Comparison of ENCODE assay signal across 18 mouse cellular contexts in genomic region chr12:93705956-93706355, GRCm38 (mm10).
"Had no signal": no experiment of that assay in that cellular context is flagged by ENCODE, and none has a peak within 500 bp of the region (broad histone marks: within the 10 kb centered on the region; RNA-seq: fewer than 3 reads in every experiment).

No protein-coding gene starts in this region.

- H3K4me3 ChIP-seq: kidney, embryonic 15.5 days; limb, embryonic 13.5 days; liver, embryonic 12.5 days; midbrain, embryonic 10.5 days; neural tube, embryonic 12.5 days had no signal

- H3K27ac ChIP-seq: kidney, embryonic 15.5 days; limb, embryonic 13.5 days; liver, embryonic 12.5 days; midbrain, embryonic 10.5 days; neural tube, embryonic 12.5 days had no signal

- DNase-seq: kidney, adult 2 months; kidney, postnatal 25 days; layer of hippocampus, adult 9-11 months; layer of hippocampus, postnatal 36 days; lung, embryonic 14.5 days; lung, postnatal 10 days; lung, postnatal 4 days; midbrain, embryonic 14.5 days; retina, postnatal 1 day; right cerebral cortex, postnatal 4 days; spleen, adult 18-20 months; thymus, adult 2 months; thymus, postnatal 25 days had no signal

- H3K9ac ChIP-seq: kidney, embryonic 15.5 days; limb, embryonic 13.5 days; liver, embryonic 12.5 days; lung, embryonic 14.5 days; neural tube, embryonic 12.5 days had no signal

- H3K27me3 ChIP-seq: kidney, embryonic 15.5 days; limb, embryonic 13.5 days; liver, embryonic 12.5 days; neural tube, embryonic 12.5 days had no signal

- H3K9me3 ChIP-seq: kidney, embryonic 15.5 days; limb, embryonic 13.5 days; liver, embryonic 12.5 days; midbrain, embryonic 10.5 days; neural tube, embryonic 12.5 days had no signal

- H3K4me1 ChIP-seq: kidney, embryonic 15.5 days; limb, embryonic 13.5 days; liver, embryonic 12.5 days; midbrain, embryonic 10.5 days; neural tube, embryonic 12.5 days had no signal

- H3K36me3 ChIP-seq: kidney, embryonic 15.5 days; limb, embryonic 13.5 days; liver, embryonic 12.5 days; midbrain, embryonic 10.5 days; neural tube, embryonic 12.5 days had no signal
